Mouse (Mus musculus) heart, postnatal 0 days (tissue): ENCODE measurements around the gene Ttll13. TPM values are rescaled to one million over a fixed set of nuclear protein-coding genes. Genes with fewer than 3 reads are reported as not detected.

ENCODE experiments used
- ATAC-seq: fragments of 200-750 bp; cut with Nextera tagmentation; 2 replicates; pipeline ENCODE4 v1.8.0; 2017; ENCODE audit warnings: low read depth, moderate number of reproducible peaks, moderate library complexity; ENCODE audit not compliant: insufficient read depth
- DNase-seq: peaks from one replicate; pipeline ENCODE4 v3.0.0-alpha.2; 2016; ENCODE audit warnings: low spot score
- H3K27ac ChIP-seq: fragments of 300-500 bp; sonication (generic); 2 replicates; pipeline ENCODE4 v1.5.1; 2014; ENCODE audit warnings: low read depth, mild to moderate bottlenecking
- H3K27me3 ChIP-seq: fragments of 300-500 bp; sonication (generic); 2 replicates; pipeline ENCODE4 v1.6.1; 2014; ENCODE audit warnings: low read length, mixed read lengths; ENCODE audit not compliant: control insufficient read depth, insufficient read depth
- H3K36me3 ChIP-seq: fragments of 300-500 bp; sonication (generic); replicated peaks from 2 replicates; pipeline ENCODE4 v1.6.1; 2014; ENCODE audit warnings: low read length, mixed read lengths; ENCODE audit not compliant: control insufficient read depth, insufficient read depth
- H3K4me1 ChIP-seq: fragments of 300-500 bp; sonication (generic); 2 replicates; pipeline ENCODE4 v1.6.1; 2014; ENCODE audit warnings: antibody characterized with exemption; ENCODE audit not compliant: control insufficient read depth, insufficient read depth
- H3K4me2 ChIP-seq: fragments of 300-500 bp; sonication (generic); 2 replicates; pipeline ENCODE4 v1.6.1; 2014; ENCODE audit warnings: low read depth, mild to moderate bottlenecking, low read length, moderate library complexity
- H3K4me3 ChIP-seq: fragments of 300-500 bp; sonication (generic); 2 replicates; pipeline ENCODE4 v1.5.1; 2014; ENCODE audit warnings: low read depth, low read length
- H3K9ac ChIP-seq: fragments of 300-500 bp; sonication (generic); replicated peaks from 2 replicates; pipeline ENCODE4 v1.6.1; 2014; ENCODE audit warnings: low read depth, low read length, mixed read lengths
- H3K9me3 ChIP-seq: fragments of 300-500 bp; sonication (generic); replicated peaks from 2 replicates; pipeline ENCODE4 v1.6.1; 2016; ENCODE audit warnings: low read length; ENCODE audit not compliant: control insufficient read depth
- CTCF ChIP-seq: IDR thresholded peaks from 2 replicates; pipeline ENCODE4 v1.5.1; 2016; ENCODE audit warnings: antibody characterized with exemption, control low read depth, low read depth
- EP300 ChIP-seq: IDR thresholded peaks from 2 replicates; pipeline ENCODE4 v1.6.1; 2016; ENCODE audit warnings: antibody characterized with exemption, low read depth
- WGBS: fragments of 180-500 bp; shearing (Covaris S2); extraction: QIAGEN DNeasy Blood & Tissue Kit; methylation state at CpG from one replicate; pipeline ENCODE4 v1.1.7; 2014; 5-methylcytosine and 5-hydroxymethylcytosine counted together
- polyA plus RNA-seq: library from polyadenylated mRNA; unstranded; fragments of >200 nt; fragmentation: Nextera tagmentation; extraction: Ambion mirVana; gene quantifications from 2 replicates; pipeline ENCODE4 v1.2.1, GENCODE M21; 2015
- total RNA-seq: library from RNA; depleted of rRNA; stranded (reverse); fragments of >200 nt; gene quantifications from 2 replicates; pipeline ENCODE4 v1.2.3, GENCODE M21; 2014; ENCODE audit warnings: low replicate concordance

Ttll13 gene
- total and polyA plus RNA-seq, 2 experiments from 2014 or later, result 0.98 TPM; not detected in 1

DNA sequence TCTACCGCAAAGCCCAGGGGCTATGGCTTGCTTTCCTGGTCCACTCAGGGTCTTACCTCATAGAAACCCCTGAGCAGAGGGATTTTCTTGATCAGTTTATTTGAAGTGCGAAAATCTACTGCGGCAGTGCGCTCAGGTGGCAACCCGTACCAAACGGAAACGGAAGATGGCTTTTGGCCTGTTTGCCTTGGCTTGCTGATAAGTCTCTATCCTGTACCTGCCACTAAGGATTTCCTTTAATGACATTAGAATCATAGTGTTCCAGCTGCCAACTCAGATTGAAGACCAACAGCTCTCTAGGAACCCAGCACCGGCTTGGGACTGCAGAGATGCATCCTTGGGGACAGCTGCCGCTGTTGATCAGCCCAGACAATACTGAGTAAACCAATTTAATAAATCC is 12.4 kb upstream of the Ttll13 start:
- Histone ChIP-seq H3K4me3 (no peak overlapping the region), H3K27me3 (no peaks in the 10 kb centered on the region), H3K36me3 (peaks cover 15% of the 10 kb centered on the region), H3K27ac (no peak overlapping the region), H3K9me3 (no peaks in the 10 kb centered on the region), H3K9ac (no peak overlapping the region; the same call in 1 of the 2 replicates), H3K4me1 (peaks cover 13% of the 10 kb centered on the region; the same call in 1 of the 2 replicates), H3K4me2 (peak overlapping the region; percentile 22; the same call in 1 of the 2 replicates)
- WGBS, result 67% methylated on average over 9 of the region's 9 CpGs
- TF ChIP-seq EP300, result no peak
- no peak for TF ChIP-seq CTCF
- DNase-seq (no peak), ATAC-seq (no peak)

DNA sequence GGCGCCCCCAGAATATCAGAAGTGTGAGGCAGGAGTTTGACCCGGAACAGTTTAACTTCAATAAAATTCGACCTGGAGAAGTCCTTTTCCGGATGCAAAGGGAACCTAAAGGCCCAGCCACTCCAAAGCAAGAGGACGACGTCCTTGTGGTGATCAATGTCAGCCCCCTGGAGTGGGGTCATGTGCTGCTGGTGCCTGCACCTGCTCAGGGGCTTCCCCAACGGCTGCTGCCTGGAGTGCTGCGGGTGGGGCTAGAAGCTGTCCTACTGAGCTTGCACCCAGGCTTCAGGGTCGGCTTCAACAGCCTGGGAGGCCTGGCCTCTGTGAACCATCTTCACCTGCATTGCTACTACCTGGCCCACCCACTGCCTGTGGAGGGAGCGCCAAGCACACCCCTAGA is 7.6 kb upstream of the Ttll13 start:
- Histone ChIP-seq H3K36me3 (peaks cover 22% of the 10 kb centered on the region), H3K27me3 (no peaks in the 10 kb centered on the region), H3K9ac (no peak overlapping the region), H3K4me1 (peaks cover 7% of the 10 kb centered on the region; the same call in 1 of the 2 replicates), H3K4me2 (no peak overlapping the region), H3K4me3 (no peak overlapping the region), H3K27ac (no peak overlapping the region), H3K9me3 (no peaks in the 10 kb centered on the region)
- no peak for ATAC-seq
- WGBS, result 86% methylated on average over 10 of the region's 10 CpGs
- TF ChIP-seq CTCF (no peak), EP300 (no peak)
- no peak for DNase-seq

DNA sequence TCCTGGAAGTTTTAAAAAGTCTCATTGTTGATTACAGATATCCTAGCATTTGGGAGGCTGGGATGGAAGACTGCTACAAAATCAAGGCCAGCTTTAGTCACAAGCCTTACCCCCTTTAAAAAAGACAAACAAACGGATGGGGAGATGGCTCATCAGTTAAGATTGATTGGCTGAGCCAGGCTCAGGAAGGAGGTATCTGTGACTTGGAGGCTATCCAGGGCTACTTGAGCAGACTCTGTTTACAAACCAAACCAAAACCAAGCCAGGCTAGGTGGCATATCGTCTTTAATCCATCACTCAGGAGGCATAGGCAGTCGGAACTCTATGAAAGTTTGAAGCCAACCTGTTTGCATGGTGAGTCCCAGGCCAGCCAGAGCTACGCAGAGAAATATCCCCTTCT is 4.5 kb upstream of the Ttll13 start:
- TF ChIP-seq EP300 (no peak), CTCF (no peak)
- ATAC-seq, result no peak
- no peak overlapping the region for H3K9ac ChIP-seq
- no peaks in the 10 kb centered on the region for H3K27me3 ChIP-seq
- DNase-seq, result no peak
- WGBS, result 79% methylated on average over 4 of the region's 4 CpGs
- H3K36me3 ChIP-seq, result peaks cover 22% of the 10 kb centered on the region
- H3K9me3 ChIP-seq, result no peaks in the 10 kb centered on the region
- no peak overlapping the region for H3K4me2 ChIP-seq
- no peak overlapping the region for H3K4me3 ChIP-seq
- 0 out of 2 replicates have a peak, but pooled peaks cover 3% of the 10 kb centered on the region for H3K4me1 ChIP-seq
- H3K27ac ChIP-seq, result no peak overlapping the region

DNA sequence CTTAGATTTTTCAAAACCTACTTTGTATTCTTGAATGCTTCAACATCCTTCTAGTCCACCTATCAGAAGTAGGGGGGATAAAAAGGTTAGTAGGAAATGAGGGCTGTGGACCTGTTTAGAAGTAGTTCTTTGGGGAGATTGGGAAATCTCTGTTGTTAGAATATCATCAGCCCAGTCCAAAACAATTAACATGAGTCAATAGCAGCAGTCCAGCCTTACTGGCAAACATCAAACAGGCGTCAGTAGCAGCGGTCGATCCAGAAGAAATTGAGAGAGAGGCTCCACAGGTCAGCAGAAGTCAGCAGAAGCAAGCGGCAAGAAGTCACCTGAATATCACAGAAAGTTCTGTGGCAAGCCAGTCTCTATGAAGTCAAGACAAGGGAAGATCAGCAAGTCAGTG is 1.3 kb upstream of the Ttll13 start:
- Histone ChIP-seq H3K4me3 (no peak overlapping the region), H3K9ac (no peak overlapping the region), H3K4me1 (0 out of 2 replicates have a peak, but pooled peaks cover 3% of the 10 kb centered on the region), H3K9me3 (no peaks in the 10 kb centered on the region), H3K27me3 (no peaks in the 10 kb centered on the region), H3K27ac (no peak overlapping the region), H3K4me2 (no peak overlapping the region), H3K36me3 (no peaks in the 10 kb centered on the region)
- 87% methylated on average over 4 of the region's 4 CpGs for WGBS
- no peak for ATAC-seq
- no peak for DNase-seq
- TF ChIP-seq EP300 (no peak), CTCF (no peak)

DNA sequence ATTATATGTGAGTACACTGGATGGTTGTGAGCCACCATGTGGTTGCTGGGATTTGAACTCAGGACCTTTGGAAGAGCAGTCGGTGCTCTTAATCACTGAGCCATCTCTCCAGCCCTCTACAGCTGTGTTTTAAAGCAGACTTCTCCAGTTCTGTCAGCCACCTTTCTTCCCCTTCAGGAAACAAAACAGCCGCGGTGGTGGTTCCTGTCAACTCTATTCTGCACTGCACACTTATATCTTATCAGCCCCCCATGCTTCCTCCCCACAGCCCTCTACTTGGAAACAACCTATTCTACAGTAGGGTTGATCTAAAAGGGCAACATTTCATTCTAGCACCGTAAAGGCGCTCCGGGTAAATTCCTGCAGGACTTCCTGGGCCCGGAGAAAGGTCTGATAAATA is 683 bp downstream of the Ttll13 start:
- H3K27me3 ChIP-seq, result no peaks in the 10 kb centered on the region
- 0 out of 2 replicates have a peak, but pooled peaks cover 3% of the 10 kb centered on the region for H3K4me1 ChIP-seq
- no peaks in the 10 kb centered on the region for H3K36me3 ChIP-seq
- no peaks in the 10 kb centered on the region for H3K9me3 ChIP-seq
- DNase-seq (no peak), ATAC-seq (no peak)
- H3K27ac ChIP-seq, result peak overlapping the region; percentile 74
- H3K9ac ChIP-seq, result peak overlapping the region; percentile 65; the same call in 1 of the 2 replicates
- peak overlapping the region; percentile 68 for H3K4me2 ChIP-seq
- WGBS, result 18% methylated on average over 7 of the region's 7 CpGs
- TF ChIP-seq EP300 (no peak), CTCF (no peak)
- peak overlapping the region; percentile 70 for H3K4me3 ChIP-seq

DNA sequence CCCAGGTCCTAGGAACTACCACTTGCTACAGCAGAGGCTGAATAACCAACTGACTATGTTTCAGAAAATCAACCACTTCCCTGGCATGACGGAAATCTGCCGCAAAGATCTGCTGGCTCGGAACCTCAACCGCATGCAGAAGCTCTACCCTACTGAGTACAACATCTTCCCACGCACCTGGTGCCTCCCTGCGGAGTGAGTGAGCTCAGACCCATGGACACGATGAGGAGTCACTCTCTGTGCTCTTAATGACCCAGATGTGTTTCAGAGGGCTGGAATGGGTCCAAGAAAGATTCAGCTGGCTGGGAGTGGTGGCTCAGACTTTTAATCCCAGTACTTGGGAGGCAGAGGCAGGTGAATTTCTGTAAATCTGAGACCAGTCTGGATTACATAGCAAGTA is 6.3 kb downstream of the Ttll13 start:
- 74% methylated on average over 7 of the region's 7 CpGs for WGBS
- H3K4me1 ChIP-seq, result no peaks in the 10 kb centered on the region
- H3K4me2 ChIP-seq, result no peak overlapping the region
- TF ChIP-seq CTCF (no peak), EP300 (no peak)
- H3K9me3 ChIP-seq, result no peaks in the 10 kb centered on the region
- H3K36me3 ChIP-seq, result no peaks in the 10 kb centered on the region
- no peak overlapping the region for H3K4me3 ChIP-seq
- H3K27ac ChIP-seq, result no peak overlapping the region
- no peak overlapping the region for H3K9ac ChIP-seq
- no peak for DNase-seq
- no peak for ATAC-seq
- H3K27me3 ChIP-seq, result no peaks in the 10 kb centered on the region
